Mouse (Mus musculus): ENCODE measurements around the gene Trim24.
A peak's percentile ranks its signal among the peaks of the same experiment; 100 is the strongest.
"Not testable (repeated sequence)": the region's sequence is repeated elsewhere in the genome, so short reads cannot be mapped to it uniquely, and the experiment has no call there.

The Trim24 gene

DNA sequence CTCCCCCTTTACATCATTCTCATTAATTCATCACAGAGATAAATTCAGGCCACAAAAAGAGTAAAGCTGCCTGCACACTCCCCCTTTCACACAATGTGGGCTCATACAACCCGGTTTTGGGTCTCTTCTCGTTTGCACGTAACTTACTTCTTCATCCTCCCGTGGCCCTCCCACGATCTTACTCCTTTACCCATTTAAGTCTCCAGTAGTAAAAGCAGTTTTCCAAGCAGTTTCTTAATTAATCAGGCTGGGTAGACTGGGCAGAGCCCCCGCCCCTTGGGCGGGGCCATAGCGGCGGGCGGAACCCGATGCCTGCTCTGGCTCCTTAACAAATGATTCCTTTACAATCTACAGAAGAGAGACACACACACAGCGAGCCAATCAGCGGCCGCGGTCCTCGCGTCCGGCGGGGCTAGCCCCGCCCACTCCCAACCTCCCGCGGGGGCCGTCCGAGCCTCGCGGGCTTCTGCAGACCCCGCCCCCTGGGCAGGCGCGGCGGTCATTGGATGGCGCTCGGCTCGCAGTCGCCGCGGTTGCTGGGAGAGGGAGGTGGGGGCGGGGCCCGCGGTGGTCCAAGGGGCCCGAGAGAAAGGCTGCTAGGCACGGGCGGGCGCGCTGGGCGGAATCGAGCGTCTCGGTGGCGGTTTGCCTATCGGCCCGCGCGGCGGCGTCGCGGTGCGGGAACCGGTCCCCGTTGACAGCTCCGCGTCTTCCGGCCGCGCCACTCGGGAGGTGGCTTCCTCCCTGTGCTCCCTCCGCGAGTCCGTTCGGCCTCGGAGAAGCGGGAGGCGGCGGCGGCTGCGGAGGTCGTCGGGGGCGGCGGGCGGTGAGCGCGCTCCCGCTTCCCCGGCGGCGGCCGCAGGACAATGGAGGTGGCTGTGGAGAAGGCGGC, at the start of gene Trim24:
Trim24 (plus strand) TSS at position 567 of the 892 bp plus-strand sequence.
- DNase-seq = peak; percentile 99

DNA sequence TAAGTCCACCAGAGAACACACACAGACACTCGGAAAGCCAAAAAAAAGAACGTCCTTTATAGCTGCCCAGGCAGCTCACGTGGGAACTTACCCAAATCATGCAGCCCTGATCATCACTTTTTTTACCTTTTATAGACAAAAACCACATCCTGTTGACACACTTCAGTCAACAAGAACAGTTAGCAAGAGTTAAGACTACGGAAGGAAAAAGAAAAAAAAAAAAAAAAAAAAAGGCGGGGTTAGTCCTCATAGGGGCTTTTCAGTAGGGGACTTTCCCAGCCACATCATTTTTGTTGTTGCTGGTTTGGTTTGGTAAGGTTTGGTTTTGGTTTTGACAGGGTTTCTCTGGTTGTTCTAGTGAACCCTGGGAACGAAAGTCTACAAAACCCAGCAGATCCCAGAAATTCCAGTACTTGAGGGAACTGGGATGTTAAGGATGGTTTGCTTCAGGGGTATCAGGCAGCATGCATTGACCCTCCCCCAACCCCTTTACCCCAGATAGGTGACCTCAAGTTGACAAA, 49.0 kb upstream of the Trim24 start:
- DNase-seq = no peak

DNA sequence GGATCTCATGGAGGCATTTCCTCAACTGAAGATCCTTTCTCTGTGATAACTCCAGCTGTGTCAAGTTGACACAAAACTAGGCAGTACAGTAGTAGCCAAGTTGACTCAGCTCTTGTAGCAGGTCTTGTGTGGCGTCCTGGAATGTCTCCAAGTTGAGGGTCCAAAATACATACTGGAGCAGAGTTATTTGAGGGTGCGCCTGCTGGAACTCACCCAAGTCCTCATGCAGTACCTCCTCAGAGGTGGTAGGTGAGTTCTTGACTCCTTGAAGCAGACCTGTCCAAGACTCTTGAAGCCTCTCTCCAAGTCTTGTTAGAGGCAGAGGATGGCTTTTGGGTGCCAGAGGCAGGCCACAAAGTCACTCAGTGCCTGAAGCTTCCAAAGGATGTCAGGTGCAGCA, 48.2 kb upstream of the Trim24 start:
- no peak for DNase-seq

DNA sequence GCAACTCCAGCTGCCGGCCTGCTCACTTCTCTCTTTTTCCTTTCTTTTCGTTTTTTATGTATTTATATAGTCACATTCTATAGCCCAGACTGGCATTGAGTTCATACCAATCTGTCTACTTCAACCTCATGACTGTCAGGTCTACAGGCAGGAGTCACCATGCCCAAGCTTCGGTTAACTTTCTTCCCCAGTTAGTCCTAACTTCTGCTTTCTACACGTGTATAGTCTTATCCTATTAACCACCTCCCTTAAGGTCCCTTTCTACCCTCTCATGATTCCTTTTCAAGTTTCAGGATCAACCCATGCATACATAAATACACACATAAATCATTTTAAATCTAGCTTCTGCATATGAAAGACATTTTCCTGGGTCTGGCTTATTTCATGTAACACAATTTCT, 46.9 kb upstream of the Trim24 start:
- no peak for DNase-seq

DNA sequence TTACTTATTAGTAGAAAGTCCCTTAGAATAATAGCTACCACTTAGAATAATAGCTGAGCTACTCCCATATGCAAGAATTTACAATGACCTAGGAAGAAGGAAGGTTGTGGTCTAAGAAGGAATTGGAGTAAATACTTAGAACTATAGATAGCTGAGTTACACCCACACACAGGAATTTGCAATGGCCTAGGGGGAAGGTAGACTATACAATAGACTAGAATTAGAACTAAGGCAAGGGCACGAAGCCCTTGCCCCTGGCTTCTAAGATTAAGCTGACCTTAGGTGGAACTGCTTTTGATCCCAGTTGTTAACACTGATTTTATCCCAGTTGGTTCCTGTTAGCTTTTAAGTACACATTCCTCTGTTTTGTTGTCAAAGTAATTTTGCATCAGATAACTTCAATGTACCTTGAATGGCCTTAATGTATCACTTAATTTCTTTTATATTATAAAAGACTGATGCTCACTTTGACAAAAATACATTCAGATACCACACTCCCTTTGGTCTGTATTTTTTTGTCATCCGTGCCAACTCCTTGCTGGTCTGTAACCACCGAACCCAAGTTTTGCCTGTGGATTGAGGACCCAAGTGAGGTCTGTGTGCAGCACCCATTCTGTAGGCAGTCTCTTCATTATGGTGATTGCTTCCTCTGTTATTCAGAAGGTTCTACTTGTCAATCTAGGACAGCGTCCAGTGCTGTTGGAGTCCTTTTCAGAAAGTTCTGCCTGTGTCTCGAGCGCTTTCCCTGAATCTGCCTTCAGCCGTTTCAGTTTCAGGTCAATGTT, 45.1 kb upstream of the Trim24 start:
- not testable (repeated sequence) for DNase-seq

DNA sequence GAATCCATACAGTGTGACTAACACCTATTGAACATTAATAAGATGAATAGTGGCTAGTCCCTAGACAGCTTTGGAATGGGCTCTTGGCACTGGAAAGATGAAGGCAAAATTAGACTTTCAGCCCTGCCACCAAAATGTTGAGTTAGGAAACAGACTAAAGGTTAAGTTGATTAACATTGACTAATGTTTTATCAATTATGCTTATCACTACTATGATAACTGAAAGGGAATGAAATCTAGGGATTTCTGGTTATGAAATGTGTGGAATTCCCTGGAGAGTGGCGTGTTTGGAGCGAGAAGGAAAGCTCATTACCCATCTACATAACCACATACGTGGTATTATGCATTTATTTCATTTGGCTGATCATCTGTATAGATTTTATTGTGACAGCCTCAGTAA, 41.7 kb upstream of the Trim24 start:
- no peak for DNase-seq

DNA sequence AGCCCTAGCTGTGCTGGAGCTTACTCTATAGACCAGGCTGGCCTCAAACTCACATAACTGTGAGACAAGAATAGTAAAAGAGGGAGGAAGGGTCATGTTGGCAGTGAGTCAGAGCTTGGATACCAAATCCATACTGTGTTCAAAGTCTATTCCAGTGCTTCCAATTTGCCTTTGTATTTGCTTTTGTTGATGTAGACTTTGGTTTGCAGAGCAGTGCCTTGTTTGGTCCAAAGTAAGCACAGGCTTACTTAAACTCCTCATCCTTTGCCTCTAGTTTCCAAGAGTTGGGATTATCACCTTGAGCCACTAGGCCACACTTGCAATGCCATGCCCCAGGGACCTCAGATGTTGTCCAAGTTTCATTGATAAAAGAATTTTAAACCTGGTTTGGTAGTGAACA, 41.0 kb upstream of the Trim24 start:
- no peak for DNase-seq

DNA sequence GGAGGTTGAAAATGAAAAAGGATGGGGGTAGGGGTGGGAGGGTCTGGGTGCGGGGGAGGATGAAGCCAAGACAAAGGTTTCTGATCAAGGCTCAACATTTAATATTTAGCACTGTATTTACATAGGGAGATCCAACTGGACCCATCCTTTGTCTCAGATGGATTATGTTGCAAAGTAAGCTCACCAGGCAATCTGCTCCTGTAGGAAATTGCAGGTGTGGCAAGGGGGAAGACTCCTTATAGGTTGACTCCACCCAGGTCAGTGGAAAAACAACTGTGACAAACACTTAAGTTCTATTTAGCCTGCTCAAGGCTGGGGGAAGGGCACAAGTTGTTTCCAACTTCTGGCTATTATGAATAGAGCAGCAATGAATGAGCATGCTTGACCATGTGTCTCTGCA, 36.9 kb upstream of the Trim24 start:
- no peak for DNase-seq

DNA sequence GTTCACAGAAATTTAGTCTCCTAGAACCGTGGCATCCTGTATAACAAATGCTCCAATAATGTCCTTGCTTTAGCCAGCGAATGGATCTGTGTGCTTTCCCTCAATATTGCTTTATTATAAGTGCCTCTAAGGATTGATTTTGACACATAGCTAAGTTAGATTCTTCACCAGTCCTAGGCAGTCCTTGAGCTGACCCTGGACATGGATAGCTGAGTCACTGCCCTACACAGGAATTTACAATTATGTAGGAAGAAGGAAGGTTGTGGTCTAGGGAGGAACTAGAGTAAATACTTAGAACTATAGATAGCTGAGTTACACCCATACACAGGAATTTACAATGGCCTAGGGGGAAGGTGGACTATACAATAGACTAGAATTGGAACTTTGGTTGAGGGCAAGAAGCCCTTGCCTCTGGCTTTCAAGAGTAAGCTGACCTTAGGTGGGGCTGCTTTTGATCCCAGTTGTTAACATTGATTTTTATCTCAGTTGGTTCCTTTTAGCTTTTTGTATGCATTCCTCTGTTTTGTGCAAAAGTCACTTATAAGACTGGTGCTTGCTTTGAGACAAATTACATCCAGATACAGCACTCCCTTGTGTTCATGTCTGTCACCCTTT, 33.6 kb upstream of the Trim24 start:
- not testable (repeated sequence) for DNase-seq

DNA sequence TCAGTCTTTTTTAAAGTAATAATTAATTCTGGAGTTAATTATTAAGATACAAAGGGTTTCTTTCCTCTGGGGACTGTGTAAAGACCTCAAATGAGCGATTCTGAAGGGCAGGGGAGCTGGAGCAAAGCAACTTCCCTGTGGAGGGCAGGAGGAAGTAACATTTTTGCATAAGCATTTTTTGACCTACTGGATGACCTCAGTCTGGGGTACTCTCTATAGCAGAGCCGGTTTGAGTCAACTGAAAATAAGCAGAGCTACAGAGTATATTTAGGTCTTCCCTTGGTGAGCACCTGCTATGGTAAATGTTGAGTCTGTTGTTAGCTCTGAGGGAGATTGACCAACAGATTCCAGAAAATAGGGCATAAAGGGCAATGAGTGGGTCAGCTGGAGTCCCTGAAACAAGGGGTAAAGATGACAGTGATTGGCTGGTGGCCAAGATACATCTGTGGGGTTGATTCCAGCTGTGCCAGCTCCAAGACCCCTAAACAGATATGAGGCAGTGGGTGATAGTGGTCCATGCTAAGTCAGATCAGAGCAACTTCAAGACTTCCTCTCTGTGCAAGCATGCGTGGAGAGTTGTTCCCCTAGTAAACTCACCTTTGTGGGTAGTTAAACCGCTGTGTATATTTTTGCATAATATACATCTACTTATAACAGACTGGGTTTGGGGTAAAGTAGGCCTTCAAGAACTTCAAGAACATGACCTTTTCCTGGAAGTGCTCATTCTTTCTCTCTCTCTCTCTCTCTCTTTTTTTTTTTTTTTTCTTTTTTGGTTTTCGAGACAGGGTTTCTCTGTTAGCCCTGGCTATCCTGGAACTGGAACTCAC, 27.6 kb upstream of the Trim24 start:
- DNase-seq = no peak

DNA sequence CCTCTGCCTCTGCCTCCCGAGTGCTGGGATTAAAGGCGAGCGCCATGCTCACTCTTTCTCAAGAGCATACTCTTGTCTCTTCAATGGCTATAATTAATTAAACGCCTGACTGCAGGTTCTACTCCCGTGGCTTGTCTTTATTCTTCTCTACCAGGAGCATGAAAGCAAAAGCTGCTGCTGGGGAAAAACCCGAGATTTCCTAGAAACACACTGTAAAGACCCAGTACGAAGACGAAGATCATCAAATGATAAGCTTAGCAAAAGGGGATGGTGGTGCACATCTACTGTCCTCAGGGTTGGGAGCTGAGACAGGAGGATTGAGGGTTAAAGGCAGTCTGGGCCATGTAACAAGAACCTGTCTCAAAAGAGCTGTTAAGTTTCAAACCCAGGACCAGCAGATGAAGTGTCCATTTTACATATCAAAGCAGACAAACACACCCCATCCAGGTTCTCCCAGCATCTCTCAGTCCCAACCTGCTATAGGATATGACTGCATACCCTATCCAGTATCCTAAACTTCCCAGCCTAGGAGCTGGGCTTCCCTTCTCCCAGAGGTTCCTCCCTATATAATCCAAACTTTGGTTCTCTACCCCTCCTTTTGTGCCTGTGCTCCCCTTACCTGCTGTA, 26.9 kb upstream of the Trim24 start:
- no peak for DNase-seq

DNA sequence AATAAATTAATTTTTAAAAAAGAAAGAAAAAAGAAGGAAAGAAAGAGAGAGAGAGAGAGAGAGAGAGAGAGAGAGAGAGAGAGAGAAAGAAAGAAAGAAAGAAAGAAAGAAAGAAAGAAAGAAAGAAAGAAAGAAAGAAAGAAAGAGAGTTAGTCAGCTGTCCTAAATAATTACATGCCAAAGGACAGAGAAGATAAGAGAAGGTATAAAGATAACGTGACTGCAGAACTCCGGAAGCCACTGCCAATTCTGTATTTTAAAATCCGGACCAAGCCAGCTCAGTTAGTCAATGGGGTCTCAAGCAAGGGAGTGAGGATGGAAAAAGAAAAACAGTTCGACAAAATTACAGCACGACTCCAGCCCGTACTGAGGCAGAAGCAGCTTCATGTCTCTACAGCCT, 25.7 kb upstream of the Trim24 start:
- DNase-seq = not testable (repeated sequence)

DNA sequence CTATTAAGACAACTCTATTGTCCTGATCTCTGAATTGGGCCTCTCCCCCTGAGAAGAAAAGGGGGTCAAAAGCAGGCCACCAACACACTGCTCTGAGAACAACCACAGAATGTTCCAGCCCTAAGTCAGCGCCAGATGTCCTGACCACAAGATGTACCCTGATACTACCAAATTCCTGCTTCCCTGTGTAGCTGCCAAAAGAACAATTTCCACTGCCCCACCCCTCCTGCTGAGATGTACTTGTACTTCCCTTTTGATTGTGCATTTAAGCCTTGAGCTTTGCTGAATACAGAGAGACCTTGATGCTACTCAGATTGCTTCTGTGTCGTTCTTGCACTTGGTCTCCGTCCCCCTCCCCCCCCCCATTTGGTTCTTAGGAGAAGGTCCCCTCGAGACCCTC, 23.1 kb upstream of the Trim24 start:
- not testable (repeated sequence) for DNase-seq

DNA sequence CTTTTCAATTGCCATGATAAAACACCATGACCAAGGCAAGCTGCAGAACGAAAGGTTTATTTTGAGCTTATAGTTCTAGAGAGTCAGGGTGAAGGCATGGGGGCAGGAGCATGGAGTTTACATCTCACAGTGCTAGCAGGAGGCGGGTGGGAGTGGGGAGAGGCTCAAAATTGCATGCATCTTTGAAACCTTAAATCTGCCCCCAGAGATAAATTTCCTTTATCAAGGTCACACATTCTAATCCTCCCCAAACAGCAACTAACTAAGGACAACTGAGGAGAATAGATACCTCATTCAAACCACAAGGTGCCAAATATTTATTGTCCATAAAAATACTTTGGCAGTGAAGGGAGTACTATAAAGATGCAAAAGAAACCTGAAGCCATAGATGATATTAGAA, 19.3 kb upstream of the Trim24 start:
- DNase-seq = no peak

DNA sequence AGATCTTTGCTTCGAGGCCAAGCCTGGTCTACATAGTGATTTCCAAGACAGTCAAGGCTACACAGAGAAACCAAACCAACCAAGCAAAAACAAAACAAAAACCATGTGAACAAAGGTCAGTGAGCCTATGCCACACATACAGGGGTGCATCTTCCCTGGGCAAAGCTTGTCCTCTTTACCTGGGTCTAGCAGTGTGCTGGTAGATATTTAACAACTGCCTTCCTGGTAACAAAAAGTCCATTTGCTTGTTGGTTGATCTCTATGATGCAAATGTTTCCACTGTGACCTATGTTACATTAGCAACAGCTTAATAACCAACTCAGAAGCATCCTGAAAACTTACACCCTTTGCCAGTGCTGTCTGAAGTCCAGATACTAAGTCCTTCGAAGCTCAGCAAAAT, 17.3 kb upstream of the Trim24 start:
- no peak for DNase-seq

DNA sequence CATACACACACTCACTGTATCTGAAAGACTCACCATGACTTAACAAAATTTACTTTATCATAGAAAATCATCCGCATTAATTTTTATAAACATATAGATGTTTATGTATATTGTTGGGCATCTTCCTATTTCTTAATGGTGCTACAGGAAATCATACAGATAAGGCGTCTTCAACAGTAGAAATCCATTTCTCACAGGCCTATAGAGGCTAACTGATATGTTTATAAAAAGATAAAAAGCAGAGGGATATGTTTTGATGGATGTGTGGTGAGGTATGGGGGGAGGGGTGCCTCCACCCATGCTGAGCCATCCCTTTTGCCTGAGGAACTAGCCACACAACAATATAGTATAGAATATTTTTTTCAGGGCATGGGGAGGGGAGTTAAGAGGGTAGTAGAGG, 15.2 kb upstream of the Trim24 start:
- DNase-seq = no peak

DNA sequence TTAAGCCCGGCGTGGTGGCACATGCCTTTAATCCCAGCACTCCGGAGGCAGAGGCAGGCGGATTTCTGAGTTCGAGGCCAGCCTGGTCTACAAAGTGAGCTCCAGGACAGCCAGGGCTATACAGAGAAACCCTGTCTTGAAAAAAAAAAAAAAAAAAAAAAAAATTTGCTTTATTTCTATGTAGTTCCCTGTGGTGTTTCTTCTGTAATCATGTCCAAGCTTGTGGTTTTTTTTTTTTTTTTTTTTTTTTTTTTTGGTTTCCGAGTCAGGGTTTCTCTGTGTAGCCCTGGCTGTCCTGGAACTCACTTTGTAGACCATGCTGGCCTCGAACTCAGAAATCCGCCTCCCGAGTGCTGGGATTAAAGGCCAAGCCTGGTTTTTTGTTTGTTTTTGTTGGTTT, 14.3 kb upstream of the Trim24 start:
- not testable (repeated sequence) for DNase-seq

DNA sequence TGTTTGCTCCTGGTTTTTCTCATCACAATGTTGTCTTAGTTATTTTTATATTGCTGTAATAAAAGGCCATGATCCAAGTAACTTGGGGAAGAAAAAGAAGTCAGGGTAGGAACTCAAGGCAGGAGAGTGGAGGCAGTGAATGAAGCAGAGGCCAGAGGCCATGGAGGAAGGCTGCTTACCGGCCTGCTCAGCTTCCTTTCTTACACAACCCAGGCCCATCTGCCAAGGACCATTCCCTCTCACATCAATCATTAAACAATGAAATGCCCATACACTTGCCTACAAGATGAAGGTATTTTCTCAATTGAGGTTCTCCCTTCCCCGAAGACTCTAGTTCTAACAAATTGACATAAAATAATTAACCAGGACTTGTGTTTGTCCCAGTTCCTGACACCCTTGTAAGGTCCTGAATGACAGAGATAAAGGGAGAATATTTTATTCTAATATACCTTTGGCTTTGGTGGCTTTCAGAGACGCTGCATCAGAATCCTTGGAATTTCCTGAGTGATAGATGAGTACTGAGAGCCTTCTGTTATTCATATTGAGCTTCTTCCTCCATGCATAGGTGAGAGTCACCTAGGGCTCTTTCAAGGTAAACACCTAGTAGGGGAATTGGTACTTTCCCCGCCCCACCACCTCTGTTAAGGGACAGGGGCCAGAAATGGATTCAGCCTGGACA, 13.3 kb upstream of the Trim24 start:
- DNase-seq = no peak

DNA sequence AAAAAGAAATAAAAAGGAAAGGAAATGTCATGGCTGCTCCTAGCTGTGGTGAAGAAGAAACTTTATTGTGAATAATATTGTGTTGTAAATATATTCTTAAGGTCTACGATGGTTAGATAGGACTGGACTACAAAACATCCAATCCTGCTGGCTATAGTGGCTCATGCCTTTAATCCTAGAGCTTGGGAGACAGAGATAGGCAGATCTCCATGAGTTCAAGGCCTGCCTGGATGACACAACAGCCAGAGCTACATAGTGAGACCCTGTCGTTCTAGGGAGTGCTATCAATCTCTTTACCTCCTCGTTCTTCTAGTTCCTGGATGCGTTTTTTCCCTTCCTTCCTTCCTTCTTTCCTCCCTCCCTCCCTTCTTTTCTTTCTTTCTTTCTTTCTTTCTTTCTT, 12.5 kb upstream of the Trim24 start:
- no peak for DNase-seq

DNA sequence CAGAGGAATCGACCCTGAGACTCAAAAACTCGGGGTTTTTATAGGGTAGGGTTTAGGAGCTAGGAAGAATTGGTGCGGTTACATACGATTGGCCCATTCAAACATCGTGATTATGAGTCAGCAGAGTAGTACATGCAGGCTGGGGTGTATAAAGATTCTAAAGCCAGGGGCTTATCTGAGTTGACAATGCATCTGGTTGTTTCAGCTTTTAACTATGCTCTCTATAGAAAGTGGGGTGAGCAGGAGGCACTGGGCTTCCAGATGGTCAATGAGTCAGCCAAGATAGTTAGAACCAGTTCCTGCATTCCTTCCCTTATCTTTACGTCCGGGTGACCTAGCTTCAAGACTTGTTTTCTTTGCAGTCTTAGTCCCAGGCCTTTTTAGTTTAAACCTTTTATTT, 7.7 kb upstream of the Trim24 start:
- DNase-seq = no peak

DNA sequence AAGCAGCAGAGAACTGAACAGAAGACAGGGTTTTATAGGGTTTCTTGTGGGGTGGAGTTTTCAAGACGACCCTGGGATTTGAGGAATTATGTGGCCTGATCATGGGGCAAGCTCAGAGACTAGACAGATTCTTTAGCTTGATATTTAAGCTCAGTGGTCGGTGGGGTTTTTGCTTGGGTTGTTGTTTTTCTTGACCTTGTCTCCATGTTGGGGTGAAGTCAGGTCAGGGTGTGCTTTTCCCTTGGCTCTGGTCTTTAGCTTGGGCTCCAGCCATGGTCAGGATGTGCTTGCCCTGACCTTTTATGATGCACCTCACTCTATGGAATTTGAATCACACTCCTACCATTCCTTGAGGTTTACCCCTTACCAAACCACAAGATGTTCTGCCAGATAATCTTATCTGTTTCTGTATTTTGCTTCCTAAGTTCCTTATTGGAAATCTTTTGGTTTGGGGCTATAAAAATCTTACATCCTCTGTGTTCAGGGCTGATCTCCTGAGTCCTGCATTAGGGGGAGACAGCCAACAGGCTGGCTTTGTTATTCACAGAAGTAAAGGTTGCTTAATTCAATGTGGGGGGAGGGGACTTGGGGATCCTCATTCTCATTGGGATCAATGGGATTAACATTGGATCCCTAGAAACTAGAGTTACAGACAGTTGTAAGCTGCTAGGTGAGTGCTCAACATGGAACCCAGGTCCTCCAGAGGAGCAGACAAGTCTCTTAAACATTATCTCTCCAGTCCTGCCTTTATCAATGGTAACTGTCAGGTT, 6.5 kb upstream of the Trim24 start:
- no peak for DNase-seq
